Mouse (Mus musculus) stomach, postnatal 0 days (tissue): ENCODE results near the gene Dpysl5. TPM values are rescaled to one million over a fixed set of nuclear protein-coding genes. Genes with fewer than 3 reads are reported as not detected.
A peak's percentile ranks its signal among the peaks of the same experiment; 100 is the strongest.

Experiments used
- ATAC-seq: fragments of 200-750 bp; cut with Nextera tagmentation; 2 replicates; pipeline ENCODE4 v1.8.0; 2017; ENCODE audit not compliant: low FRiP score, low TSS enrichment
- DNase-seq: peaks from one replicate; pipeline ENCODE4 v3.0.0-alpha.2; 2016; ENCODE audit warnings: low spot score
- H3K27ac ChIP-seq: fragments of 300-500 bp; sonication (generic); replicated peaks from 2 replicates; pipeline ENCODE4 v1.5.1; 2014; ENCODE audit warnings: mild to moderate bottlenecking, control low read depth
- H3K27me3 ChIP-seq: fragments of 300-500 bp; sonication (generic); 2 replicates; pipeline ENCODE4 v1.6.1; 2014; ENCODE audit warnings: low read length; ENCODE audit not compliant: control insufficient read depth, insufficient read depth
- H3K36me3 ChIP-seq: fragments of 300-500 bp; sonication (generic); 2 replicates; pipeline ENCODE4 v1.6.1; 2014; ENCODE audit warnings: low read length, mixed read lengths; ENCODE audit not compliant: control insufficient read depth, insufficient read depth
- H3K4me1 ChIP-seq: fragments of 300-500 bp; sonication (generic); replicated peaks from 2 replicates; pipeline ENCODE4 v1.6.1; 2014; ENCODE audit warnings: antibody characterized with exemption; ENCODE audit not compliant: control insufficient read depth, insufficient read depth
- H3K4me2 ChIP-seq: fragments of 300-500 bp; sonication (generic); replicated peaks from 2 replicates; pipeline ENCODE4 v1.6.1; 2014; ENCODE audit warnings: low read depth, mild to moderate bottlenecking, control low read depth, moderate library complexity
- H3K4me3 ChIP-seq: fragments of 300-500 bp; sonication (generic); 2 replicates; pipeline ENCODE4 v1.5.1; 2014; ENCODE audit warnings: low read depth, low read length, control low read depth
- H3K9ac ChIP-seq: fragments of 300-500 bp; sonication (generic); 2 replicates; pipeline ENCODE4 v1.6.1; 2014; ENCODE audit warnings: mild to moderate bottlenecking, low read length, control low read depth, mixed read lengths
- H3K9me3 ChIP-seq: fragments of 300-500 bp; sonication (generic); 2 replicates; pipeline ENCODE4 v1.6.1; 2016; ENCODE audit warnings: low read length; ENCODE audit not compliant: control insufficient read depth
- CTCF ChIP-seq: IDR thresholded peaks from 2 replicates; pipeline ENCODE4 v1.5.1; 2016; ENCODE audit warnings: antibody characterized with exemption, low read depth, mild to moderate bottlenecking, moderate library complexity
- EP300 ChIP-seq: optimal IDR thresholded peaks from 2 replicates; pipeline ENCODE3; 2016; ENCODE audit warnings: antibody characterized with exemption
- WGBS: fragments of 180-500 bp; shearing (Covaris S2); extraction: QIAGEN DNeasy Blood & Tissue Kit; methylation state at CpG from one replicate; pipeline ENCODE4 v1.1.7; 2014; 5-methylcytosine and 5-hydroxymethylcytosine counted together
- polyA plus RNA-seq: library from polyadenylated mRNA; unstranded; fragments of >200 nt; fragmentation: Nextera tagmentation; extraction: Ambion mirVana; gene quantifications from 2 replicates; pipeline ENCODE4 v1.2.1, GENCODE M21; 2015

Gene Dpysl5
- 1.7 and 2.3 TPM in 2 replicates for polyA plus RNA-seq

- Histone ChIP-seq H3K27me3 (peaks cover 8% of the 10 kb centered on the region; the same call in 1 of the 2 replicates), H3K9ac (peak within 1 kb of the TSS; percentile 31; the same call in 1 of the 2 replicates), H3K36me3 (no peaks in the 10 kb centered on the region), H3K9me3 (no peaks in the 10 kb centered on the region), H3K4me3 (peak within 1 kb of the TSS; percentile 45), H3K4me2 (peak within 1 kb of the TSS; percentile 86), H3K27ac (no peak within 1 kb of the TSS), H3K4me1 (0 out of 2 replicates have a peak, but pooled peaks cover 2% of the 10 kb centered on the region)
- ATAC-seq (peak; percentile 90), DNase-seq (peak; percentile 90)
- whole genome bisulfite sequencing = 1% methylated on average over 71 of the region's 71 CpGs
- TF ChIP-seq CTCF (peak; percentile 32), EP300 (no peak)
These were observed at the start of gene Dpysl5 for GRCm38 (mm10) chr5:30711147-30712001. TSS of gene Dpysl5 (plus strand) at chr5:30711564.

GRCm38 (mm10) chr5:30665360-30665759, 46.0 kb upstream of the Dpysl5 start:
- H3K36me3 ChIP-seq = no peaks in the 10 kb centered on the region
- H3K4me1 ChIP-seq = no peaks in the 10 kb centered on the region
- H3K27me3 ChIP-seq = no peaks in the 10 kb centered on the region
- no peaks in the 10 kb centered on the region for H3K9me3 ChIP-seq
- DNase-seq (no peak), ATAC-seq (no peak)
- no peak overlapping the region for H3K9ac ChIP-seq
- H3K4me3 ChIP-seq = no peak overlapping the region
- TF ChIP-seq CTCF = no peak
- no peak for TF ChIP-seq EP300
- H3K27ac ChIP-seq = no peak overlapping the region
- H3K4me2 ChIP-seq = no peak overlapping the region
- WGBS = 93% methylated on average over 9 of the region's 9 CpGs

- H3K27me3 ChIP-seq = no peaks in the 10 kb centered on the region
- peak overlapping the region; percentile 85 for H3K27ac ChIP-seq
- WGBS = 55% methylated on average over 6 of the region's 6 CpGs
- H3K9me3 ChIP-seq = no peaks in the 10 kb centered on the region
- no peaks in the 10 kb centered on the region for H3K4me1 ChIP-seq
- ATAC-seq (0 out of 2 replicates have a peak, but pooled peaks have one; percentile 5), DNase-seq (no peak)
- H3K9ac ChIP-seq = peak overlapping the region; percentile 65
- H3K36me3 ChIP-seq = no peaks in the 10 kb centered on the region
- H3K4me3 ChIP-seq = peak overlapping the region; percentile 86
- no peak for TF ChIP-seq EP300
- TF ChIP-seq CTCF = no peak
- H3K4me2 ChIP-seq = peak overlapping the region; percentile 94
These were observed 45.4 kb upstream of the Dpysl5 start for GRCm38 (mm10) chr5:30665968-30666367.

- no peaks in the 10 kb centered on the region for H3K9me3 ChIP-seq
- no peaks in the 10 kb centered on the region for H3K27me3 ChIP-seq
- DNase-seq (peak; percentile 89), ATAC-seq (peak; percentile 94)
- H3K4me2 ChIP-seq = peak within 1 kb of the TSS; percentile 94
- H3K9ac ChIP-seq = peak within 1 kb of the TSS; percentile 79
- WGBS = 1% methylated on average over 40 of the region's 40 CpGs
- no peaks in the 10 kb centered on the region for H3K4me1 ChIP-seq
- peak within 1 kb of the TSS; percentile 85 for H3K27ac ChIP-seq
- H3K4me3 ChIP-seq = peak within 1 kb of the TSS; percentile 86
- no peak for TF ChIP-seq EP300
- no peak for TF ChIP-seq CTCF
- no peaks in the 10 kb centered on the region for H3K36me3 ChIP-seq
These were observed 44.8 kb upstream of the Dpysl5 start, which contains the start of gene Cenpa for GRCm38 (mm10) chr5:30666391-30667195. TSS of gene Cenpa (plus strand) at chr5:30666777.

GRCm38 (mm10) chr5:30667215-30667614, 44.1 kb upstream of the Dpysl5 start:
- under 1% methylated on average over 13 of the region's 13 CpGs for WGBS
- Histone ChIP-seq H3K9me3 (no peaks in the 10 kb centered on the region), H3K4me3 (peak overlapping the region; percentile 86), H3K27ac (peak overlapping the region; percentile 61), H3K4me1 (no peaks in the 10 kb centered on the region), H3K4me2 (peak overlapping the region; percentile 94), H3K36me3 (0 out of 2 replicates have a peak, but pooled peaks cover 3% of the 10 kb centered on the region), H3K9ac (peak overlapping the region; percentile 79), H3K27me3 (no peaks in the 10 kb centered on the region)
- no peak for DNase-seq
- TF ChIP-seq EP300 = no peak
- no peak for TF ChIP-seq CTCF
- ATAC-seq = no peak
